In the genomic region with DNA sequence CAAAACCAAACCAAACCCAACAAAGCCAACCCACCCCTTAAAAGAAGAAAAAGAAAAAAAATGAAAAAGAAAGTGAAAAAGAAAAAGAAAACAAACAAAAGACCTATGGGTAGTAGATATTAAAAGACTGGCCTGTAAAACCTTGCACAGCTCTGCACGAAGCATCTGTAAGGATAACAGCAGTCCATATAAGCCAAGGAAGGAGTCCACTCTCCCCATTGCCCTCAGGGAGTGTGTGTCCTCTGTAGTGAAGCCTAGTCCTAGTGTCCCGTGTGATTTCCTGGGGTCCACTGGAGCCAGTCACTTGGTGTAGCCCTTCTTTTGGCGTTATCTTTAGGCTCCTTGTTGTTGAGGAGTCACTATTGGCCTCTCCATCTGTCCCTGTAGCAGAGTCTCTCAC, we compare ENCODE assay signal across 11 mouse cellular contexts. TPM values are rescaled to one million over a fixed set of nuclear protein-coding genes. Genes with fewer than 3 reads are reported as not detected.
DNase-seq lines count a peak whose midpoint lies in the region; TF ChIP-seq lines count a peak whose summit lies in the region.
"Not testable (repeated sequence)": the region's sequence is repeated elsewhere in the genome, so short reads cannot be mapped to it uniquely, and the experiment has no call there.
"Had no signal": no experiment of that assay in that cellular context is flagged by ENCODE, and none has a peak within 500 bp of the region (broad histone marks: within the 10 kb centered on the region; RNA-seq: fewer than 3 reads in every experiment).

No protein-coding gene starts in this region.

- TF ChIP-seq CTCF in kidney, adult 2 months (conservative IDR thresholded peaks at IDR 0.05; ENCODE audit: insufficient read depth, insufficient read length, low read depth, low read length), result not testable (repeated sequence)

- WGBS in kidney, adult 2 months, result 58% methylated on average over 3 of the region's 3 CpGs

- not testable (repeated sequence) for H3K27me3 ChIP-seq in kidney, adult 2 months (replicated peaks; ENCODE audit: control insufficient read depth, insufficient read depth, low read length)

- H3K27ac ChIP-seq in kidney, adult 2 months (ENCODE audit: insufficient read depth, low read depth, low read length), result not testable (repeated sequence)

- not testable (repeated sequence) for TF ChIP-seq POLR2A in kidney, adult 2 months (IDR thresholded peaks at IDR 0.05; ENCODE audit: low read depth, low read length)

- DNase-seq in heart, adult 11 months, result peak; percentile 96
- DNase-seq in kidney, adult 2 months, result peak; percentile 33
- peak; percentile 2 for DNase-seq in lung, postnatal 25 days (ENCODE audit: low spot score)
- peak; percentile 24 to 69 for DNase-seq in spleen, postnatal 4 days (ENCODE audit: low spot score in 2 of 2)

- H3K4me3 ChIP-seq in kidney, adult 2 months (ENCODE audit: insufficient read depth, low read depth, low read length), result not testable (repeated sequence)

- not testable (repeated sequence) for H3K36me3 ChIP-seq in kidney, adult 2 months (ENCODE audit: control insufficient read depth, insufficient read depth, low read length)

- not testable (repeated sequence) for H3K4me1 ChIP-seq in kidney, adult 2 months (ENCODE audit: control insufficient read depth, insufficient read depth, low read length)

RNA-seq across cellular contexts. Expression of gene Duxf3, which starts 2.5 kb away (rescaled TPM):
- not detected in 2 replicates for polyA plus RNA-seq in kidney, adult 2 months (2012; rRNA removed)
- polyA plus RNA-seq: adrenal gland, adult 2 months; brain, embryonic 14.5 days; C2C12; G1E; Patski had no signal

RNA-seq across cellular contexts. Expression of gene AW822073, which starts 5.3 kb away (rescaled TPM):
- polyA plus RNA-seq in kidney, adult 2 months (2012; rRNA removed), result not detected in 2 replicates
- polyA plus RNA-seq: activated CD4-positive, CD25-positive, alpha-beta regulatory T cell, adult 4 months; adrenal gland, adult 2 months; brain, embryonic 14.5 days; C2C12; CD4-positive, CD25-positive, alpha-beta regulatory T cell, adult 4 months; G1E; Patski had no signal

RNA-seq across cellular contexts. Expression of gene Gm4981, which starts 6.5 kb away (rescaled TPM):
- polyA plus RNA-seq in kidney, adult 2 months (2012; rRNA removed), result not detected in 2 replicates
- polyA plus RNA-seq: activated CD4-positive, CD25-positive, alpha-beta regulatory T cell, adult 4 months; adrenal gland, adult 2 months; brain, embryonic 14.5 days; C2C12; CD4-positive, CD25-positive, alpha-beta regulatory T cell, adult 4 months; G1E; Patski had no signal

RNA-seq across cellular contexts. Expression of gene Gcc2, which starts 25.3 kb away (rescaled TPM):
- polyA plus RNA-seq in kidney, adult 2 months (2012; rRNA removed), result 11.3 and 13.0 TPM in 2 replicates

Comparison
In these comparisons a context has a peak if more than half of its experiments do, and no peak if none do; other contexts are left out.
1. DNase-seq: peak in every context shown above with its lines; median percentile 96 in heart, adult 11 months; 46 in spleen, postnatal 4 days; 33 in kidney, adult 2 months; 2 in lung, postnatal 25 days.